Mouse (Mus musculus): ENCODE measurements around the gene Ttll5.

- TF ChIP-seq CTCF (IDR thresholded peaks at IDR 0.05; ENCODE audit: low read depth, low read length) (no peak), POLR2AphosphoS5 (IDR thresholded peaks at IDR 0.05; ENCODE audit: insufficient replicate concordance, low read depth, low read length) (no peak), GATA1 (IDR thresholded peaks at IDR 0.05; ENCODE audit: borderline replicate concordance, low read length) (no peak), TAL1 (conservative IDR thresholded peaks at IDR 0.05; ENCODE audit: low read depth, low read length) (no peak), GATA2 (IDR thresholded peaks at IDR 0.05; ENCODE audit: borderline replicate concordance, low read depth, low read length) (no peak)
These were observed 190.2 kb downstream of the Ttll5 start for GRCm38 (mm10) chr12:86014621-86015020.
